Mouse (Mus musculus) ES-E14 (cell line): ENCODE measurements at regions not wholly inside any gene's neighbourhood (a gene's known extent, or its start where the extent isn't known, plus 50 kb on each side); places are given as distances from the start of the nearest gene placed in this dataset.

Experiments used
- CHD2 ChIP-seq: IDR thresholded peaks from 2 replicates; pipeline ENCODE4 v1.6.1; 2014; ENCODE audit warnings: mild to moderate bottlenecking, low read depth, low read length, inconsistent platforms
- HCFC1 ChIP-seq: IDR thresholded peaks from 2 replicates; pipeline ENCODE4 v1.6.1; 2012; ENCODE audit warnings: low read length, inconsistent platforms, borderline replicate concordance; ENCODE audit not compliant: insufficient read depth
- MAFK ChIP-seq: IDR thresholded peaks from 2 replicates; pipeline ENCODE4 v1.6.1; 2014; ENCODE audit warnings: mild to moderate bottlenecking, low read depth, low read length, inconsistent platforms; ENCODE audit not compliant: insufficient read depth
- ZC3H11A ChIP-seq: IDR thresholded peaks from 2 replicates; pipeline ENCODE4 v1.6.1; 2012; ENCODE audit warnings: low read depth, mild to moderate bottlenecking, inconsistent platforms, low read length, borderline replicate concordance
- ZNF384 ChIP-seq: IDR thresholded peaks from 2 replicates; pipeline ENCODE4 v1.6.1; 2012; ENCODE audit warnings: low read depth, low read length, inconsistent platforms

DNA sequence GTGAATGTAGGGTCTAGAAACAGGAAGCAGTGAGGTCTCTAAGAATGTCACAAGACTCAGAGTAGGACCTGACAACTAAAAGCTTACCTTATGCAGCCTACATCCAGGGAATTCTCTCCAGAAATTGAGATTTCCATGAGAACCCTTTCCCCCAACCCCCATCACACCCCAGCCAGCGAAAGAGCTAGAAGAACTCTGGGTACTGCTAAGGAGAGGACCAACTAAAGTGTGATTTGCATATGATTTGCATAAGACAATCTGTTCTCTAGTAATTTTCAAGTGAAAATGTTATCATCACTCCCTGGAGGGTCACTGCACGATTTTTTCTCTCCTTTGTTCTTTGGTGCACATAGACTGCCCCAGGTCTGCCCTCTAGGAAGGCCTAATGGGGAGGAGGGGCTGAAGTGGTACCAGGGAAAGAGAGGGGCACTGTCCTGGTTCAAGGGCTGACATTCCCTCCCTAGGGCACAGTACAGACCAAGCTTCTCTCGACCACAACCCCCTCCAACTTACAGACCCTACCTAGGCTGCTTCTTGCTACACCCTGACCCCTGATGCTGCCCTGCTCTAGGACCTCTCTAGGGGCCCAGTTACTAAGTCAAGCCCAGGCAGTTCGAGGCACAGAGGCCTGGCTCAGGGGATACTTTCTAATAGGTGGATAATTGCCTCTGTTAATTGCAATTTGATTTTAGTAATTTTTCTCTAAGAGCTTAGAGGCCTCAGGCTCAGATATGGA is 77.4 kb upstream of the Pja1 start:
- TF ChIP-seq HCFC1 (no peak), CHD2 (no peak), ZC3H11A (no peak), ZNF384 (no peak), MAFK (no peak)
